Mouse (Mus musculus) gastrocnemius, postnatal 25 days (tissue): ENCODE measurements around the gene Klk7. TPM values are rescaled to one million over a fixed set of nuclear protein-coding genes. Genes with fewer than 3 reads are reported as not detected.

Experiments used
- DNase-seq: peaks from one replicate; pipeline ENCODE4 v3.0.0; 2022
- long read RNA-seq, 2 experiments: library from polyadenylated mRNA; stranded (forward); transcript quantifications; one replicate each; pipeline ENCODE4 v2.0.0; 2021
- total RNA-seq, 2 experiments: library from RNA; stranded (reverse); gene quantifications; 1 replicate in 1 of 2; 2 replicates in 1 of 2; pipeline ENCODE4 v1.2.3; 2021

The Klk7 gene
- not detected for total RNA-seq
- long read RNA-seq, experiment 1 = 0 reads
- long read RNA-seq, experiment 2 = 0 reads

- DNase-seq = no peak
These were observed at the start of gene Klk7 for GRCm38 (mm10) chr7:43810994-43811393. Gene Klk7, plus strand, starts transcription at chr7:43811294.

GRCm38 (mm10) chr7:43766484-43766883, 44.6 kb upstream of the Klk7 start:
- DNase-seq = no peak

- DNase-seq = no peak
These were observed 42.5 kb upstream of the Klk7 start, which contains the start of gene Klk12 for GRCm38 (mm10) chr7:43768597-43768996. Gene Klk12, plus strand, starts transcription at chr7:43768897.

GRCm38 (mm10) chr7:43769636-43770035, 41.5 kb upstream of the Klk7 start:
- no peak for DNase-seq

GRCm38 (mm10) chr7:43770701-43771100, 40.4 kb upstream of the Klk7 start:
- no peak for DNase-seq

- no peak for DNase-seq
These were observed 39.2 kb upstream of the Klk7 start for GRCm38 (mm10) chr7:43771916-43772315.

GRCm38 (mm10) chr7:43772901-43773300, 38.2 kb upstream of the Klk7 start:
- DNase-seq = no peak

GRCm38 (mm10) chr7:43774364-43774763, 36.7 kb upstream of the Klk7 start, which contains the start of gene Klk11:
Gene Klk11, plus strand, starts transcription at chr7:43774604.
- no peak for DNase-seq

GRCm38 (mm10) chr7:43774802-43775201, 36.3 kb upstream of the Klk7 start:
- no peak for DNase-seq

GRCm38 (mm10) chr7:43775311-43776057, 35.6 kb upstream of the Klk7 start:
- no peak for DNase-seq

- no peak for DNase-seq
These were observed 34.6 kb upstream of the Klk7 start for GRCm38 (mm10) chr7:43776506-43776905.

- DNase-seq = no peak
These were observed 33.7 kb upstream of the Klk7 start for GRCm38 (mm10) chr7:43777423-43777822.

GRCm38 (mm10) chr7:43778176-43778970, 32.7 kb upstream of the Klk7 start:
- no peak for DNase-seq

- no peak for DNase-seq
These were observed 30.9 kb upstream of the Klk7 start for GRCm38 (mm10) chr7:43780241-43780640.

- no peak for DNase-seq
These were observed 30.3 kb upstream of the Klk7 start, which contains the start of gene Klk10 for GRCm38 (mm10) chr7:43780746-43781145. Gene Klk10, plus strand, starts transcription at chr7:43781035.

GRCm38 (mm10) chr7:43781541-43781940, 29.6 kb upstream of the Klk7 start:
- no peak for DNase-seq

- peak; percentile 40 for DNase-seq
These were observed 28.5 kb upstream of the Klk7 start for GRCm38 (mm10) chr7:43782275-43783265.

GRCm38 (mm10) chr7:43785286-43785685, 25.8 kb upstream of the Klk7 start:
- no peak for DNase-seq

GRCm38 (mm10) chr7:43788096-43788495, 23.0 kb upstream of the Klk7 start:
- DNase-seq = no peak

- no peak for DNase-seq
These were observed 21.8 kb upstream of the Klk7 start for GRCm38 (mm10) chr7:43789295-43789694.

- DNase-seq = no peak
These were observed 19.5 kb upstream of the Klk7 start, which contains the start of gene Klk9 for GRCm38 (mm10) chr7:43791591-43791990. Gene Klk9, plus strand, starts transcription at chr7:43791891.

- DNase-seq = no peak
These were observed 14.7 kb upstream of the Klk7 start for GRCm38 (mm10) chr7:43796355-43796754.
